ENCODE assay signal across 8 mouse cellular contexts in the genomic region with DNA sequence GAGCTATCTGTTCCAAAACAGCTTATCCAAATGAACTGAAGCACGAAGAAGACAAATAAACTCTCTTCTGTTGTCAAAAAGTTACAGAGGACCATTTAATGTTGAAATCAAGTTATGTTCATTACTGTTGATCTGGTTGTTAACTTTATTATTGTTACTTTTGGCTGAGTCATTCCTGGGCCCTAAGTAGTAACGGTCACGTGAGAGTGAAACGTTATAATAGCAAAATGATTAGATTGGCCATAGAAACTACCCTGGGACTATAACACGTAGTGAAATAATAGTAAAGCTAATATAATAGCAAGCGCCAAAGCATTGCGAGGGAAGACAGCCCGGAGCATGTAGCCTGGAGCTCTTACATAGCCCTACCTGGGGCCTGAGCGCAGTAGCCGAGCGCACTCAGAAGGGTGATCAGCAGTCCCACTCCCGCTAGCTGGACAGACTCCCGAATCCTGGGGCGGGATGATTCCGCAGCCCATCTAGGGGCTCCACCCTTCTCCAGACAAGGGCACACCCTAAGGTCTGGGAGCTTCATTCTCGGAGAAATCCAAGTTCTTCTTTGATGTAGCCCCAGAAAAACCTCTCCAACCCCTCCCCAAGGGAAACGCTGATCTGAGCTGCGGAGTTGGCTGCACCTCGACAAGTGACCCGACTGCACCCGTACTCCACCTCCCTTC. TPM values are rescaled to one million over a fixed set of nuclear protein-coding genes. Genes with fewer than 3 reads are reported as not detected.
DNase-seq lines count a peak whose midpoint lies in the region; ATAC-seq and TF ChIP-seq lines count a peak whose summit lies in the region.

Gene Acyp1 (minus strand): TSS at position 630 of the 677 bp plus-strand sequence.

- TF ChIP-seq CTCF in kidney, adult 2 months (conservative IDR thresholded peaks at IDR 0.05; ENCODE audit: insufficient read depth, insufficient read length, low read depth, low read length): no peak
- TF ChIP-seq CTCF in bone marrow, adult 2 months (IDR thresholded peaks at IDR 0.05; ENCODE audit: control insufficient read depth, insufficient read depth, low read length): no peak
- no peak for TF ChIP-seq CTCF in midbrain, postnatal 0 days (IDR thresholded peaks at IDR 0.05)

- H3K4me2 ChIP-seq in hindbrain, embryonic 16.5 days (ENCODE audit: low read length): peak within 1 kb of the TSS; percentile 85
- peak within 1 kb of the TSS; percentile 90 for H3K4me2 ChIP-seq in midbrain, postnatal 0 days (ENCODE audit: low read depth, low read length, poor library complexity, severe bottlenecking)

- 8% methylated on average over 21 of the region's 21 CpGs for WGBS in kidney, adult 2 months
- 14% methylated on average over 21 of the region's 21 CpGs for WGBS in bone marrow, adult 2 months
- WGBS in hindbrain, embryonic 16.5 days: 9% methylated on average over 20 of the region's 21 CpGs
- 6% methylated on average over 21 of the region's 21 CpGs for WGBS in midbrain, postnatal 0 days

- no peaks in the 10 kb centered on the region for H3K36me3 ChIP-seq in kidney, adult 2 months (ENCODE audit: control insufficient read depth, insufficient read depth, low read length)
- H3K36me3 ChIP-seq in hindbrain, embryonic 16.5 days (ENCODE audit: control insufficient read depth, insufficient read depth, low read length): no peaks in the 10 kb centered on the region
- H3K36me3 ChIP-seq in midbrain, postnatal 0 days (ENCODE audit: insufficient read depth, low read length): no peaks in the 10 kb centered on the region

- no peak for TF ChIP-seq POLR2A in kidney, adult 2 months (IDR thresholded peaks at IDR 0.05; ENCODE audit: low read depth, low read length)
- TF ChIP-seq POLR2A in bone marrow, adult 2 months (IDR thresholded peaks at IDR 0.05; ENCODE audit: borderline replicate concordance, control insufficient read depth, low read depth, low read length): no peak

- peaks cover 17% of the 10 kb centered on the region for H3K4me1 ChIP-seq in kidney, adult 2 months (ENCODE audit: control insufficient read depth, insufficient read depth, low read length)
- no peaks in the 10 kb centered on the region for H3K4me1 ChIP-seq in bone marrow, adult 2 months (ENCODE audit: control insufficient read depth, insufficient read depth, low read length)
- peaks cover 11% of the 10 kb centered on the region for H3K4me1 ChIP-seq in hindbrain, embryonic 16.5 days (ENCODE audit: control insufficient read depth, insufficient read depth, low read depth, low read length)
- H3K4me1 ChIP-seq in midbrain, postnatal 0 days (ENCODE audit: insufficient read depth, low read length): peaks cover 3% of the 10 kb centered on the region; the same call in 1 of the 2 replicates

- peak within 1 kb of the TSS; percentile 91 for H3K27ac ChIP-seq in kidney, adult 2 months (ENCODE audit: insufficient read depth, low read depth, low read length)
- H3K27ac ChIP-seq in bone marrow, adult 2 months (ENCODE audit: control insufficient read depth, insufficient read depth, low read depth, low read length, poor library complexity): no peak within 1 kb of the TSS
- no peak within 1 kb of the TSS; the same call in 1 of the 2 replicates for H3K27ac ChIP-seq in hindbrain, embryonic 16.5 days (ENCODE audit: low read depth, low read length)
- no peak within 1 kb of the TSS for H3K27ac ChIP-seq in midbrain, postnatal 0 days (ENCODE audit: low read depth, low read length)

- H3K27me3 ChIP-seq in kidney, adult 2 months (replicated peaks; ENCODE audit: control insufficient read depth, insufficient read depth, low read length): no peaks in the 10 kb centered on the region
- H3K27me3 ChIP-seq in hindbrain, embryonic 16.5 days (replicated peaks; ENCODE audit: control insufficient read depth, insufficient read depth, low read length): no peaks in the 10 kb centered on the region
- H3K27me3 ChIP-seq in midbrain, postnatal 0 days (ENCODE audit: insufficient read depth, low read length): no peaks in the 10 kb centered on the region

- no peaks in the 10 kb centered on the region for H3K9me3 ChIP-seq in hindbrain, embryonic 16.5 days (ENCODE audit: control insufficient read depth, low read length)
- H3K9me3 ChIP-seq in midbrain, postnatal 0 days (ENCODE audit: low read length): no peaks in the 10 kb centered on the region

- no peak for DNase-seq in kidney, adult 2 months
- DNase-seq in kidney, adult 9 months: no peak
- peak; percentile 67 for DNase-seq in gastrocnemius, postnatal 25 days
- DNase-seq in liver: peak; percentile 41
- peak; percentile 12 for DNase-seq in midbrain, postnatal 0 days (ENCODE audit: low spot score)
- no peak for DNase-seq in right cerebral cortex, postnatal 4 days

- H3K4me3 ChIP-seq in kidney, adult 2 months (ENCODE audit: insufficient read depth, low read depth, low read length): peak within 1 kb of the TSS; percentile 64
- peak within 1 kb of the TSS; percentile 55 for H3K4me3 ChIP-seq in bone marrow, adult 2 months (replicated peaks; ENCODE audit: control insufficient read depth, low read depth, low read length)
- peak within 1 kb of the TSS; percentile 53 for H3K4me3 ChIP-seq in hindbrain, embryonic 16.5 days (ENCODE audit: low read length)
- H3K4me3 ChIP-seq in midbrain, postnatal 0 days (ENCODE audit: low read depth, low read length): peak within 1 kb of the TSS; percentile 50

- peak; percentile 62 for ATAC-seq in hindbrain, embryonic 16.5 days
- ATAC-seq in midbrain, postnatal 0 days (ENCODE audit: low FRiP score): peak; percentile 17; the same call in 1 of the 2 replicates

- peak within 1 kb of the TSS; percentile 58 for H3K9ac ChIP-seq in hindbrain, embryonic 16.5 days (ENCODE audit: low read depth, low read length)
- peak within 1 kb of the TSS; percentile 60 for H3K9ac ChIP-seq in midbrain, postnatal 0 days (replicated peaks; ENCODE audit: low read length, poor library complexity, severe bottlenecking)

RNA-seq across cellular contexts. Expression of gene Acyp1, which starts in this region (rescaled TPM):
- 9.6 and 19.1 TPM in 2 replicates for polyA plus RNA-seq in kidney, adult 2 months (2012; rRNA removed)
- polyA plus RNA-seq in bone marrow, adult 2 months (2011; ENCODE audit: insufficient read depth, insufficient read length, low replicate concordance, missing spikeins): 8.1 and 20.6 TPM in 2 replicates
- 10 to 100 TPM; 41.4 to 47.9 TPM for total RNA-seq in gastrocnemius, postnatal 25 days (2021)
- 47.1 and 58.4 TPM in 2 replicates for polyA plus RNA-seq in hindbrain, embryonic 16.5 days (2015; fragmentation: Nextera tagmentation; extraction: Ambion mirVana)
- total RNA-seq in midbrain, postnatal 0 days (2014; rRNA removed): 23.2 and 25.4 TPM in 2 replicates
- polyA plus RNA-seq in midbrain, postnatal 0 days (2015; fragmentation: Nextera tagmentation; extraction: Ambion mirVana): 40.3 and 41.8 TPM in 2 replicates

Comparison
In these comparisons a context has a peak if more than half of its experiments do, and no peak if none do; other contexts are left out.
1. DNase-seq: peak in gastrocnemius, postnatal 25 days (single experiment), liver (single experiment) and midbrain, postnatal 0 days (single experiment); none in kidney, adult 2 months (single experiment), kidney, adult 9 months (single experiment) and right cerebral cortex, postnatal 4 days (single experiment).
2. Peak in every context shown above with its lines, with median percentiles within 50 percentile points of each other: H3K4me3 ChIP-seq.